Mouse (Mus musculus): ENCODE measurements around the gene Reln. TPM values are rescaled to one million over a fixed set of nuclear protein-coding genes. Genes with fewer than 3 reads are reported as not detected.

The Reln gene
- 1 to 10 TPM; 3.0 to 4.2 TPM for total RNA-seq (2021)

DNA sequence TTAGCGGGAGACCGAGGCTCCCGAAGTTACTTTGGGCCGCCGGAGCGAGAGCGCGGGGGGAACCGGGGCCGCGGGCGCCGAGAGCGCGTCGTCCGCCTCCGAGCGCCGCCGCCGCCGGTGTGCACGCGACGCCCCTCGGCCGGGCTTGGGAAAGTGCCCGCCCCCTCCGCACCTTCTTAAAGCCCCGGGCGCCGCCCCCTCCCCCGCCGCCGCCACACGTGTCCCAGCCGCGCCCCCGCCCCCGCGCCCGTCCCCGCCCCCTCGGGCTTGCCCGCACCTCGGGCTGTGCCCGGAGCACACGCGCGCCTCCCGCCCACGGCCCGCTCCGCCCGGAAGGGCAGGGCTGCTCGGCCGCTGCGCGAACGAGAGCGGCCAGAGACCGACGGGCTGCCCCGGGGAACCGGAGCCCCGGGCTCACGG lies at the start of gene Reln:
TSS of gene Reln (minus strand) at position 147 of the 420 bp plus-strand sequence.
- DNase-seq: peak in 1 of 2 experiments; percentile 2
- intact Hi-C loops (cut with DNase I): no loop called here

GRCm38 (mm10) chr5:22388502-22388901 lies 44.0 kb upstream of the Reln start:
- DNase-seq: no peak
- intact Hi-C loops (cut with DNase I): no loop called here

DNA sequence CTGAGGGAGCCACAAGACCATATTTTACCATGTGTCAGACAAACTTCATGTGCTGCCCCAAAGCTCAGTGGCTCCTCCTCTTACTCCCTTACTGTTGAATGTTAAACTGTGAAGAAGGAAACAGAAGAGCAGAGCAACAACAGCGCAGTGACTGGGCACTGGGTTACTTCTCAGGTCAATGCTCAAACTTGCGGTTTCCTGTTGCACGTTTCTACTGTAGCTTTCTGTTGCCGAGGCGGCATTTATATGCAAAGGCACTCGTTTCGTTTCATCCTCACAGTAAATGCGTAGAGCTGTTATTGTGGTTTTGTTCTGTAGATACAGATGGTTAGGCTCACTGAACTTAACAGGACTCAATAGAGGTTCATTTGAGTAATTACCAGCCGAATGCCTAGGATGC lies 16.0 kb upstream of the Reln start:
- intact Hi-C loops (cut with DNase I): no loop called here
- DNase-seq: no peak

- no peak for DNase-seq
- intact Hi-C loops (cut with DNase I): no loop called here
Measured at GRCm38 (mm10) chr5:22348412-22348811, 3.9 kb upstream of the Reln start.

DNA sequence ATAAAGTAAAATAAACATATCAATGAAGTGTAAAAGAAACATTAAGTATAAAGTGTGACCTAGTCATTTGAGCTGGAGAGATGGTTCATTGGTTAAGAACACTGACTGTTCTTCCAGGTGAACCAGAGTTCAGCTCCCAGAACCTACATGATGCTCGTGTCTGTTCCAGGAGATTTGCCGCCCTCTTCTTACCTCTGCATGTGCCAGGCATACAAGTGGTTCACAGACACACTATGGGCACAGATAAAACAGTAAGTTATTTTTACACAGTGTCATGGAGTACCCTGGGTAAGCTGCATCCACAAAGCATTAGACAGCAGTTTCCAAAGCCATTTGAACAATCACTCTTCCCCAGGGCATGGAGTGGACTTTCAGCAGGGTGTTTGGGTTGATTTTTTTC lies 3.2 kb upstream of the Reln start:
- no peak for DNase-seq
- intact Hi-C loops (cut with DNase I): no loop called here

DNA sequence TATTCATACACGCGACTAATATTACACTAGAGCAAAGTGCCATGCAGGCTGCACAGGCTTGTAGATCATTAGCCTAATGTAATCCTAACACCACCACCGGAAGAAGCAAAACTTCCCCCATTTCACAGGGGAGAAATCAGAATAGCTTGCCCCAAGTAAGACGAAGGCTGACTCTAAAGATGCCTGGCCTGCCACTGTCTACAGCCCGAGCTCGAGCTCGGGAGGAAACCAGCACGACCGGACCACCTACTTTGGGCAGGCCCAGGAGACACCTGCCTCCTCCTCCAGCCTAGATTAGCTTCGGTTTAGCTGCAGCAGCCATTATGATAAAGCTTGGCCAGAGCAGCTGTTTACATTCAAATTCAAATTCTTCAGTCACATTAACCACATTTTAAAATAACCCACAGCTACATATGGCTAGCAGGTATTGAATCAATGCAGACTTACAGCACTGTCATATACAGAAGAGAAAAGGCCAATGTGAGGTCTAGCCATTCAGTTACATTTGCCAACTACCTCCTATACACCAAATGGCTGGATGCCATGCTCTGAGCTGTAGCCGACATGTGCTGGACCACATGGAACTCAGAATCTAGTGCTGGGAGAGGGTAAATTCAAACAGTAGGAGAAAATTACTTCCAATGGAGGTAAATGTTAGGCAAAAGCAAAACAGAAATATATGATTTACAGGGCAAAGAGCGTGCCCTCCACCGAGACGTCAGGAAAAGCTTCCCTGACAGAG lies 1.6 kb upstream of the Reln start:
- intact Hi-C loops (cut with DNase I): no loop called here
- DNase-seq: no peak

DNA sequence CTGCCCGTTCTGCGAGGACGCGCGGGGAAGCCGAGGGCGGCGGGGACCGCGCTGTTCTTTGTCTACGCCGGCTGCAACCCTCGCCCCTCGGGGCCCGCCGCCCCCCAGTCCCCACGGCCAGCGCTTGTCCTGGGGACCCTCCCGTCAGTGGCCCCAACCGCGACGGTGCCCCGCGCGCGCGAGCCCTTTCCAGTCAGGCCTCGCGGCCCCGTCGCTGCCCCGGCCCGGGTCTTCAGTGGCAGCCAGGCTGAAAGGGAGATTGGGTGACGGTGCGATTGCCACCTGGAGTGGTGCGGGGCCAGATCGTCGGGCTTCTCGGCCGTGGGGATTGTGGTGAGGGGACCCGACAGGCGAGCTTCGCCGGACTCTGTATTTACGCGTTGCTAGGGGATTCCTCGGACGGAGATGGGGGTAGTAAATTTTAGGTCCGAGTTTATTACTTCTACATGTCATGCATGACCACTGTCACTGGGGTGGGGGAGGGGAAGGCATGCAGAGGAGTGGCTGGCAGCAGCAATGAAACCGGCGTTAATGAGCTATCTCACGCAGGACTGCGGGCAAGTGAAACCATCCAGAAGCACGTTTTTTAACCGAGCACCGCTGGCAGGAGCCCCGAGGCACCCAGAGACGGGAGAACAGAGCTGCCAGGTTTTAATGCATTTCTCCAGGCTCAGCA lies 612 bp upstream of the Reln start:
- intact Hi-C loops (cut with DNase I): no loop called here
- no peak for DNase-seq

DNA sequence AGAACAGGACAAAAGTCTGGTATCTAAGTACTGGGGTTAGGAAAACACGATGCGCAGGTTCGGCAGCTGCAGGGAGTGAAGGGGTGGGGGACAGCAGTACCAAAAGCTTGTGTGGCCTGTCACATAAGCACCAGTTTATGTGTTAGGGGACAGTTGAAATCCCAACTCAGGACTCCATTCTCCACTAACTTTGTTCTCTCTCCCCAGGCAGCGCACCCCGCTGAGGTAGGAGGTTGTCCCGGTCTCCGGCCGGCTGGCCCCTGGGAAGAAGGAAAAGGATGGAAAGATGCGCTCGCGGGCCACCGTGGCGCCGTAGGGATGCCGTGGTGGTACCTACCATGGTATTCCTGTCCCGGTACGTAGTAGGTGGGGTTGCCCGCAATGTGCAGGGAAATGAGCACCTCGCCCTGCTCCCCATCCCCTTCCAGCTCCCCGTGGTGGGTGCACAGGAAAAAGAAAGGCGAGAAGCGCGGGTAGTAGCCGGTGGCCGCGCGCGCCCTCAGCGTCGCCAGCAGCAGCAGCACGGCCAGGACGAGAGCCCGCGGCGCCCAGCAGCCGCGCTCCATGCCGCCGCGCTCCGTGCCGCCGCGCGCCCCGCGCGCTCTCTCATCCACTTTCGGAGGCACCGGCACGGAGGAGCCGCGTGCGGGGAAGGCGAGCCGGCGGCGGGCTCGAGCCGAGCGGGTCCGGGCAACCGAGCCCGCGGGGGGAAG lies 503 bp downstream of the Reln start:
- no peak for DNase-seq
- intact Hi-C loops (cut with DNase I): no loop called here

DNA sequence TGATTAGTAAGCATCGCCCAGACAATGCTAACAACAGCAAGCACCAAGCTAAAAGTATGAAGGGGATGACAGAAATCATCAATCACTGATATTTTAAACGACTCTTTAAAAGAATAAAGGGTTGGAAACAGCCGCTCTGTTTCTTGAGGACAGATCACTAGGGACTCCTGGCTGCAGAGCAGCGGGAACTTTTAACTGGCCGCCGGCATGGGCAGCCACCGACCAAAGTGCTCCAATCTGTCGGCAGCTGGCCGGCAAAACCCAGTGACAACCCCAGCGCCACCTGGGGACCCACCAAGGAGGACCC lies 1.0 kb downstream of the Reln start:
- intact Hi-C loops (cut with DNase I): no loop called here
- DNase-seq: no peak

DNA sequence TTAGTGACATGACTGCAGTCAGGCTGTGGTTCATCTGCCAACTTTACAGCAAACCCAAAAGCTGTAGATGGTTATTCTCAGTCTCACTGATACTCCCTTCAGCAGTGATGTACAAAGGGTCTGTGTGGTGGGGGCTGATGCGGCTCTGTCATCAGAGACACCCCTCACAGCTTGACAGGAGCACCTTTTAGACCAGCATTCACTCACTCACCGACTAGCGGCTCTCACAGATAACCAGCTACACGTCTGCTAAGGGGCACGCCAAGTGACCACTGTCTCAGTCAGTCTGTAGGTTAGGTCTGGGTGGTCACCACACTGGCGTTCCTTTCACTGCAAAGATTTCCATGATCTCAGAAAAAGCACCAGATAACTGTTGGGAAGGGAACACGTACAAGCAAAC lies 2.0 kb downstream of the Reln start:
- no peak for DNase-seq
- intact Hi-C loops (cut with DNase I): no loop called here

DNA sequence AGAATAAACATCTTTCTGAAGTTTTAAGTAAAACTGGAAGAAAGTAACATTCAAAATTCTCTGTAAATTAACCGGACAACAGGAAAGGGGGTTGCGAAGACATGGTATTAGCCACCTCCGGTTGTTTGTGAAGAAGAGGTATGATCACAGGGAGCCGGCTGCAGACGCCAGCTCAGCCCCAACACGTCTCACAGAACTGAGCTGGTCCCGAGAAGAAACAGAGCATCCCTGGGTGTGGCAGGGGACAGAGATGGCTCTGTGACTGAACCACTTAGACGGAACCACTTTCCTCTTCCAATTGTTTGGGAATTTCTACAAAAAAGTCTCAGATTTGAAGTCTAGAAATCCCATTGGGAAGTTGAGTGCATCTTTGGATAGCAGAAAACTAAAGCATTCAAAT lies 3.5 kb downstream of the Reln start:
- no peak for DNase-seq
- intact Hi-C loops (cut with DNase I): no loop called here

GRCm38 (mm10) chr5:22335408-22335807 lies 9.1 kb downstream of the Reln start:
- intact Hi-C loops (cut with DNase I): no loop called here
- DNase-seq: no peak

- no peak for DNase-seq
- intact Hi-C loops (cut with DNase I): no loop called here
Measured at GRCm38 (mm10) chr5:22330802-22331201, 13.7 kb downstream of the Reln start.

DNA sequence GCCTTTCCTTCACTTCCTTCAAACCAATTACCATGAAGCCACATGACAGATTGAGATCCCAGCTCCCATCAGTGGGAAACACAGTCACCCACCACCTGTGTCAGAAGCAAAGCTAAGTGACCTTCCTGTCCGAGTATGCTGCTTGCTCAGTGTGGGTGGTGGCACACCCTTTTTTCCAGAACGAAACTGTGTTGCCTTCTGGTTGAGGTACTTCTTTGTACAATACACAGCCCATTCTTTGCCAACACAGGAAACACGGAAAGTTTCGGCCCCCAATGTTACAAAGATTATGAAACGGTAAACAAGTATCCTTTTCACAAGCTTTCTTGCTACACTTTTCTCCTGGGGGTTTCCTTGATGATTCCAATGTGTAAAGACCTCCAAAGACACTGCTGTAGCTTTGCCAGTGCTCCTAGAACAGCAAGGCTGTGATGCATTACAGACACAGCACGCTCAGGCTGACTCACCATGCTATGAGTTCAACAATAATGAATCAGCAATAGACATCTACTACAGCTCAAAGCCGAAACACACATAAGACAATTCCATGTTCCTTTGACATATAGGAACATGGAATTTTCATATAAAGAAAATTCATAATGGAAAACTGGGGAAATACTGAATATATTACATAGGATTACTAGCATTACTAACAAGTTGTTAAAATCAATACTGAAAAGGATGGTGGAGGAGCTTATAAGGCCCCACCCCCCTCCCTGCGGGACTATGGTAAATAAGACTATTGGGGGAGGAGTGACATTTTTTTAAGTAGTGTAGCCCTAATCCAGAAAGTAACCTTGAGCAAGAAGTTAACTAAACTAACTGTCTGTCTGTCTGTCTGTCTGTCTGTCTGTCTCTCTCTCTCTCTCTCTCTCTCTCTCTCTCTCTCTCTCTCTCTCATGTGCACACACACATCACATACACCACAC lies 15.8 kb downstream of the Reln start:
- intact Hi-C loops (cut with DNase I): no loop called here
- no peak for DNase-seq

DNA sequence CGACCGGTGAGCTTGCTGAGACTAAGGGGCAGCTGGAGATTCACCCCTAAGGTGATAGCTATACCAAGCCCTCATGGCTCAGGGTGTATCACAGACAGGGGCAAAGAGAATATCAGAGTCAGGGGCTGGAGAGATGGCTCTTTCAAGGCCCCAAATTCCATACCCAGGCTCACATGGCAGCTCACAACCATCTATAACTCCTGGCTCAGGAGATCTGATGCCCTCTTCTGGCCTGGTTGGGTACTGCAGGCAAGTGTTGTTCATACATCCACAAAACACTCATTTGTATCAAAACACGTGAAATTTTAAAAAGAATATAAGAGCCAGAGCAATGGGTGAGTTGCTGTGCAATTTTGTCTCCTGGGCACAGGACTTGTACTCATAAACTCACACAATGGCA lies 17.3 kb downstream of the Reln start:
- peak in 1 of 2 experiments; percentile 31 for DNase-seq
- intact Hi-C loops (cut with DNase I): loop anchor here (2.0 kb wide), 1 partner anchor 340 kb away; no protein-coding TSS in a partner anchor

DNA sequence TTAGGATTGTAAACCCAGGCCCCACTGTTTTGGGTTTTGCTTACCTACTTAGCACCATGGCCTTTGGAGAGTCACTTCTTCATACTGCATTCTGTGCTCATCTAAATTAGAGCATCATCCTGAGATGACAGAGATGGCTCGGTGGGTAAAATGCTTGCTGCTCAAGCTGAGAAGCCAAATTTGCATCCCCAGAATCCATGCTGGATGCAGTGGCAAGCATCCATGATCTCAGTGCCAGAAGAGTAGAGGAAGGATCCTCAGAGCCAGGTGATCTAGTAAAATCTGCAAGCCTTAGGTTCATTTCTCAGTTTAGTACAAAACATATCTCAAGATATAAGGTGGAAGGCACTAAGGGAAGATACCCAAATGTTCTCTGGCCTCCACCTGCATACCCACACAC lies 20.7 kb downstream of the Reln start:
- intact Hi-C loops (cut with DNase I): no loop called here
- DNase-seq: no peak

DNA sequence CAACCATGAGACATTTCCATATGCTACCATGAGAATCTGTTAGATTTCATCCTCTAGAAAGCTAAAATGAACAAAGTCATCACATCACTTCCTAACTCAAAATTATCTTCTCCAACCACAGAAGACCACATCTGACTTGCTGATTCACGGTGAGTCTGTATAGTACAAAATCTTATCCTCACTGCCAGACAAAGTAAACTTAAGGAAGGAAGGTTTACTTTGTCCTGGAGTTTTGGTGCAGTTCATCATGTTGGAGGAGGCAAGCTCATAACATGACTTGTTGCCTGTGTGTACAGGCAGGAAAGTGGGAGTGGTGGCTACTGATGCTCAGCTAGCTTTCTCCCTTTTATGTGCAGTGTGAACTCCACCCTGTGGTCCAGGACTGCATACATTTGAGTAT lies 26.7 kb downstream of the Reln start:
- intact Hi-C loops (cut with DNase I): no loop called here
- no peak for DNase-seq

GRCm38 (mm10) chr5:22316471-22316870 lies 28.0 kb downstream of the Reln start:
- intact Hi-C loops (cut with DNase I): no loop called here
- DNase-seq: no peak

GRCm38 (mm10) chr5:22315990-22316389 lies 28.5 kb downstream of the Reln start:
- no peak for DNase-seq
- intact Hi-C loops (cut with DNase I): no loop called here

DNA sequence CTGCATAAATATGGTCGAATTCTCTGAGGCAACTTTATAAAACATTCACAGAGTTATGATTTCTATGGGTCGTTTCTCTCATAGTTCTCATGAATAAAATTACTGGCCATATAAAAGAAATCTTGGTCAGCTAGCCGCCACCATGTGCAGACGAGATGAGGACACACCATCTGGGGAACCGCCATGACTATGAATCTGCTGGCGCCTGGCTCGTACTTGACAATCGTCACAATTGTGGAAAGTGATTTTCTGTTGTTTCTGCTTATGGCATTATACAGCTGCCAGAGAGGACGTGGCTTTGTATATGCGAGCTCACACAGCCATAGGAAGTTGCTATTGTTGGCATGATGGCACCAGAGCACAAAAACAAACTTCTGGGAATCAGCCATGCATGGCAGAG lies 31.5 kb downstream of the Reln start:
- intact Hi-C loops (cut with DNase I): no loop called here
- DNase-seq: no peak

GRCm38 (mm10) chr5:22311046-22311445 lies 33.5 kb downstream of the Reln start:
- no peak for DNase-seq
- intact Hi-C loops (cut with DNase I): no loop called here

Measured in heart, postnatal 36 days (tissue).